Mouse (Mus musculus) spleen, postnatal 36 days (tissue): Measurements from ENCODE around the gene Traf3ip2.

ENCODE experiments used
- DNase-seq, 2 experiments: peaks; one replicate each; pipeline ENCODE4 v3.0.0; 2022; ENCODE audit warnings: low spot score in 2 of 2, mixed read lengths in 1 of 2

Gene Traf3ip2

DNA sequence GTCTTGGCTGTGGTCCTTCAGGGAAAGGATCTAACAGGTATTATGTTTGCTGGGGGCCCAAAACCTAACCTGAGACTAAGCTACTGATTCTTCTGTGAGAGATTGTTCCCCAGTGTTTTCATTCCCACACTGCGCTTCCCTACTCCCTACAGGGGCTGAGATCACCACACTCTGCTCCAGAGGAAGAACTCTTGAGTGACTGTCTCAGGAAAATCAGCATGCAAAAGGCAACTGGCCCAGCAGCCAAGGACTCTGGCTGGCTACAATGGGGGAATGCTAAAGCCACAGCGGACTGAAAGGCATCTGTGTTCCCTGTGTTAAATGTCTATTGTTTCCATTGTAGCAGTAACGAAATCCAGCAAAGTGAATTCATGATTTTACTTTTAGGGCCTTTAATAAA, 62.0 kb downstream of the Traf3ip2 start:
- no peak for DNase-seq

DNA sequence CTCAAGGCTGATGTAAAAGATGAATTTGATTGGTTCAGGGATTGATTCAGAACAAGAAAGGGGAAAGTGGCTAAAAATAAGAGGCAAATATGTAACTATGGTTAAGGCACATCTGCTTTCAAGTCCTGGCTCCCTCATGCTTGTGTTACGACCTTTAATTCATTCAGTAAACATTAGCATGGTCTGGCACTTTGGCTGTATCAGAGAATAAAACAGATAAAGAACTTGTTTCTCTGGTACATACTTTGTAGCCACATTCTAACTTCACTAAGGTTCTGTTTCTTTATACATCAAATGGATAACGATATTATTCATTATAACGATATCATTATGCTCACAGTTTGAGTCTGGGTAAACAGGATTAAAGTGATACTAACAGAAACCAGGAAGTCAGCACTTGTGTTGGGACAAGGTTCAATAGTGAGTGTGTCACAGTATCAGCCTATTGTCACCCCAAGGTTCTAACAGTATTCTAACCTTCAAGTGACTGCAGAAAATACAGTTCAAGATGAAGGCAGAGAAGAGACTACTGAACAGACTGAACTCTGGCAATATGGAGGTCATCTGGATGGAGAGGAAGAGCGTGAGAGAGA, 65.6 kb downstream of the Traf3ip2 start:
- no peak for DNase-seq

DNA sequence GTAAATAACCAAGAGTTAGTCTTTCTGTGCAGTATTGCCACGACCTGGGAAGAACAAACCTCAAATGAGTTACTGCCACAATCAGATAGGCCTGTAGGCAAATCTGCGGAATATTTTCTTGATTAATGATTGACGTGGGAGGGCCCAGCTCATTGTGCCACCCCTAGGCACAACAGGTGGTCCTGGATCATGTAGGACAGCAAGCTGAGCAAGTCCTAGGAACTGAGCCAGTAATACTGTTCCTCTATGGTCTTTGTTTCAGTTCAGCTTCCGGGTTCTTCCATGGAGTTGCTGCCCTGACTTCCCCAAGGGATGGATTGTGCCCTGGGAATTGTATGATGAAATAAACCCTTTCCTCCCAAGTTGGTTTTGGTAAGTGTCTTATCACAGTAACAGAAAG, 68.3 kb downstream of the Traf3ip2 start:
- DNase-seq: no peak

DNA sequence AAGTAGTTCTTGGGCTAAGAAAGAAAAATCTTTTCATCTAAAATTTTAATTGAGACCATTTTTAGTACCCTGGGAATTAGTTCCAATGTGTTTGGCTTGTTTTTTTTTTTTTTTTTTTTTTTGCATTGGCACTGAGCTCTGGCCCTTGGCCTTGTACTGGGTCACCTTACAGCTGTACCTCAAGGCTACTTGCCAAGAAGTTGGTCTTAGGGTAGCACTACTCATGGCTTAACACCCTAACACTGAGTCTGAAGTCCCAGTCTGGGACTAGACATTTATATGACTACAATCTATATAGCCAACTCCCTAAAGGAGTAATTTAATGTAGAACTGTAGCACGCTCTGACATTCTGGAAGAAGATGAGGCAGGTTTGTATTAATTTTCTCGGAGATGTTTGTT, 69.8 kb downstream of the Traf3ip2 start:
- no peak for DNase-seq

DNA sequence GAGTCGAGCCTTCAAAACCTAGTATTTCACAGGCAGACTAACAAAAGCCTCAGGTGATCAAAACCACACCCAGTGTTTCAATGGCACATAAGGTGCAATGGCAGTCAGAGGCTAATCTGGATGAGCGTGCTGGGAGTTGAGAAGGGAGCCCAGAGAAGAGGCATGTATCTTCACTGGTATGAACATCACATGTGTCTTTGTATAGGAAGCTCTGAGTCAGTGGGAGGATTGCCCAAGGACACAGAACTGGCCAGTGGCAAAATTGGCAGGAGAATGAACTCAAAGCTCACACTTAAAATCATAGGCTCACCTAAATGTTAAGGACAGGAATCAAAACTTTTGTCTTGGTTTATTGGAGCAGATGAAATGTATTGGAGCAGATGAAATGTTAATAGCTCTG, 70.7 kb downstream of the Traf3ip2 start:
- DNase-seq: no peak

DNA sequence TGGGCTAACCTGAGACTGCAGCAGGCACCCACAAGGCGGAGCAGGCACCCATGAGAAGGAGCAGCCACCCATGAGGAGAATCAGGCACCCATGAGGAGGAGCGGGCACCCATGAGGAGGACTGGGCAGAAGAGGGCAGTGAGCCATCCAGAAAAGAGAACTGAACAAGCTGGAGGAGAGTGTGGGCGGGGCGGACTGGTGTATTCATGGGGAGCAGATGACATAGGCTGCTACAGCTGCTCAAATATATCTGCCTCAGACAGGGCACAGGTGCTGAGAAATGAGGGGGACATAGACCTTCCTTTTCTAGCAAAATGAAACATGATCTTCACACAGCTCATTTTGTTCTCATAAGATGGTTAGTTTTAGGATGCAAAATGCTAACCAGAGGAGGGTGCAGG, 74.1 kb downstream of the Traf3ip2 start:
- peak; percentile 64 to 65 for DNase-seq

DNA sequence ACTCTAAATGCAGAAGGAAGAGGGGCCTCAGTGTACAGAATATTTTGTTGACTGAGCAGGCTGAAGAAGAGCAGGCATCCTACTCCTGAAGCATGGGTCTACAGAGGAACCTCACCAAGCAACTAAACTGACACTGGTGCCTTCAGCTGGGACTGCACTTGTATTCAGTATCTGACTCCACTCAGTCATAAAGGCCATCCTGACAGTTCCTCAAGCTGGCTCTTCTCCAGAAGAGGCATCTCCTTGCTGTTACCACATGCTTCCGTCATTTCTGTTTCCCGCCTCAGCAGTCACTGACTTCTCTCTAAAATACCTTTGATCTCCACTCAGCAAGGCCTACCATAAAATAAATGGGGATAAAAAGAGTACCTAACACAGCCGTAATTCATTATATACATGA, 75.1 kb downstream of the Traf3ip2 start:
- DNase-seq: no peak

DNA sequence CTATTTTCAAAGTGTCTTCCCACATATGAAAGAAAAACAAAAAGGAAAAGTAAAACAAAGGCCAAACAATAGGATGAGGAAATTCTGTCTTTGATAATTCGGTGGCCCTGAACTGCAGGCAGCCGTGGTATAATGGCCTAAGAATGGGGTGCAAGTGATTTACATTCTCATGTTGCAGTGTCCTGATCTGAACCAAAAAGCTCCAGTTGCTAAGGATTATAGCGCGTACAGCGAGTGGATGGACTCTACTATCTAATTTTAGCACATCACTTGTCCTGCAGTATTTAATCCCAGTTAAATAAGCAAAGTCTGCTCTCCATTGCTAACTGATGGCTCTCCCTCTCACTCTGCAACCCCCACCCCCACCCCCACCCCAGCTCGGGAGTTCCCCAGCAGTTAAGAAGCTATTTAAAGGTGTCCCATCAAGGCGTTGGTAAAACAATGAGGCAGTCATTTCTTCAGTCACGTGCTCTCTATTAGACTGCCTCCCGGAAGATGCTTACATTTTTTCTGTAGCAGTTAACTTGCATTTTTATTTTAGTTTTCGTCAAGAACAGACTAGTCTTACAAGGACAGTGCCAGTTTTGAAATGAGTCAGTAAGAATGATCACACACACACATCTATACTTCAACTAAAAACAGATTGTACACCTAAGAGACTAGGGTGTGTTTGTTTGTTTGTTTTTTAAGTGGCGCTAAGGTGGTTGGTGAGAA, 78.8 kb downstream of the Traf3ip2 start:
- DNase-seq: no peak

DNA sequence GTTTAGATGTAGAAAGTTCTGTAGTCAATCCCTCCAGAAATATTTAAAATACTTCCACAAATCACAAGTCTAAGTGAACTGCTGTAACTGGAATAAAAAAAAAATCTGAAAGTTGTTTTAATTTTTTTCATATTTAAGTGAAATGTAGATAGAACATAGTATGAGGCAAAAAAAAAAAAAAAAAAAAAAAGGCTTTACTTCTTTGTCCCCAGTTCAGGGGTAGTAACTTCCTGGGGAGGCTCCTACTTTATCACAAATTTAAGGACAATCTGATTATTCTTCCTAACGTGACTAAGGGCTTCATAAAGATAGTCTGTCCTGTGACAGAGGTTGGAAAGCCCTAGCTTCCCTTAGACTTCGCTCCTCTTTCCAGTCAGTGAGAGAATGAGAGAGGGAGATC, 79.4 kb downstream of the Traf3ip2 start:
- no peak for DNase-seq
